Mouse (Mus musculus) frontal cortex, adult 2 months (tissue): ENCODE measurements at regions not wholly inside any gene's neighbourhood (a gene's known extent, or its start where the extent isn't known, plus 50 kb on each side); places are given as distances from the start of the nearest gene placed in this dataset.

Experiments used
- DNase-seq, 2 experiments: peaks; one replicate each; pipeline ENCODE4 v3.0.0; 2022; ENCODE audit warnings: low spot score in 1 of 2; ENCODE audit errors: extremely low spot score in 1 of 2

- no peak for DNase-seq
Measured at GRCm38 (mm10) chr15:46945423-46945822, 6811.3 kb downstream of the 9330182O14Rik start.

- peak in 1 of 2 experiments; percentile 32 for DNase-seq
Measured at GRCm38 (mm10) chr15:46990201-46990600, 6856.0 kb downstream of the 9330182O14Rik start.

- DNase-seq, result peak in 1 of 2 experiments; percentile 32
Measured at GRCm38 (mm10) chr15:46997106-46997505, 6862.9 kb downstream of the 9330182O14Rik start.
